Mouse (Mus musculus): ENCODE results near the gene Olfr1346. TPM values are rescaled to one million over a fixed set of nuclear protein-coding genes. Genes with fewer than 3 reads are reported as not detected.

Olfr1346 gene
- polyA plus RNA-seq (2014; fragmentation: Nextera tagmentation; extraction: Ambion mirVana) = not detected in 2 replicates

DNA sequence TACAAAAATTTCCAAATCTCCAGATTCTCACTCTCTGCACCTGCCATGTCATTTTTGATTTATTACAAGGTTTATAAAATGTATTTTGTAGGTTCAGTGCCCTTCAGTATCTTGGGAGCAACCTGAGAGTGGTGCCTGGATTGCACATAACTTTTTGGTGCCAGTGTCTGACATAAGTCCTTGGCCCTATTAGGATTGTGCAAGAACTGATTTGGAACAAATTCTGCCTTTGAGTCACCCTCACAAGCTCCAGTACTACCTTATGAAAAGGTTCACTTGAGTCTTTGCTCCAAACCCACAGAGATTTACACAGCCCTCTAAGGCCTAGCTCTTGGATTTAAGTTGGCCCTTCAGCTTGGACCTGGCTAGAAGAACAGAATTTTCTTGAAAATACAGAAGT lies at the start of gene Olfr1346:
Olfr1346 (plus strand) TSS at position 151 of the 400 bp plus-strand sequence.
- H3K4me3 ChIP-seq (ENCODE audit: low read depth, low read length) = no peak within 1 kb of the TSS
- H3K36me3 ChIP-seq (ENCODE audit: control insufficient read depth, insufficient read depth, low read length) = no peaks in the 10 kb centered on the region
- DNase-seq (ENCODE audit: low spot score, missing footprints) = no peak
- no peak for ATAC-seq (ENCODE audit: low FRiP score)
- H3K4me1 ChIP-seq (ENCODE audit: control insufficient read depth, insufficient read depth, low read length) = no peaks in the 10 kb centered on the region
- no peaks in the 10 kb centered on the region; the same call in 1 of the 2 replicates for H3K9me3 ChIP-seq (ENCODE audit: control insufficient read depth, low read length)
- no peaks in the 10 kb centered on the region for H3K27me3 ChIP-seq (ENCODE audit: control insufficient read depth, insufficient read depth, low read length)
- H3K4me2 ChIP-seq = no peak within 1 kb of the TSS
- no peak within 1 kb of the TSS for H3K9ac ChIP-seq (ENCODE audit: low read length)
- H3K27ac ChIP-seq (ENCODE audit: low read depth, low read length) = no peak within 1 kb of the TSS

DNA sequence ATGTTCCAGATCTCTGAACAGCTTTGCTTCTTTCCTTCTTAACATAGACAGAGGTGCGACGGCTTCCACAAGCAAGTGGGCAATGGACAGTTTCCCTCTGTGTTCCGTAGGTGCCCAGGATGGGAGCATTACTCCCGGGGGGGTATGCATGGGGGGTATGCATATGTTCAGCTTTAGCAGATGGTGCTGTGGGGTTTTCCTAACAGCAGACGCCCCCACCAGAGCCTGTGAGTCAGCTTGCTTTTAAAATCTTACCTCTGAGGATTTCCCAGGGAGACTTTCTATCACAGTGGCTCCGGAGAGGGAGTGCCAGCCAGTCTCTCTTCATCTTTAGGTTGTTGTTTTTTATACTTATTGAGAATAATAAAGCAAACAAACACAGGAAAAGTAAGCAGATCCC lies 47.0 kb upstream of the Olfr1346 start:
- Histone ChIP-seq H3K9me3 (ENCODE audit: control insufficient read depth, low read length) (no peaks in the 10 kb centered on the region; the same call in 1 of the 2 replicates), H3K27ac (ENCODE audit: low read depth, low read length) (no peak overlapping the region), H3K9ac (ENCODE audit: low read length) (no peak overlapping the region), H3K27me3 (ENCODE audit: control insufficient read depth, insufficient read depth, low read length) (no peaks in the 10 kb centered on the region), H3K4me3 (ENCODE audit: low read depth, low read length) (no peak overlapping the region), H3K4me2 (no peak overlapping the region), H3K36me3 (ENCODE audit: control insufficient read depth, insufficient read depth, low read length) (no peaks in the 10 kb centered on the region), H3K4me1 (ENCODE audit: control insufficient read depth, insufficient read depth, low read length) (no peaks in the 10 kb centered on the region)
- 81% methylated on average over 6 of the region's 6 CpGs for WGBS
- ATAC-seq (ENCODE audit: low FRiP score) (no peak), DNase-seq (ENCODE audit: low spot score, missing footprints) (no peak)

GRCm38 (mm10) chr7:6429381-6429780 lies 37.5 kb upstream of the Olfr1346 start:
- Histone ChIP-seq H3K4me3 (ENCODE audit: low read depth, low read length) (no peak overlapping the region), H3K27me3 (ENCODE audit: control insufficient read depth, insufficient read depth, low read length) (no peaks in the 10 kb centered on the region), H3K36me3 (ENCODE audit: control insufficient read depth, insufficient read depth, low read length) (no peaks in the 10 kb centered on the region), H3K9ac (ENCODE audit: low read length) (no peak overlapping the region), H3K9me3 (ENCODE audit: control insufficient read depth, low read length) (peaks cover 5% of the 10 kb centered on the region; the same call in 1 of the 2 replicates), H3K4me2 (no peak overlapping the region), H3K4me1 (ENCODE audit: control insufficient read depth, insufficient read depth, low read length) (peaks cover 1% of the 10 kb centered on the region; the same call in 1 of the 2 replicates), H3K27ac (ENCODE audit: low read depth, low read length) (no peak overlapping the region)
- ATAC-seq (ENCODE audit: low FRiP score) (no peak), DNase-seq (ENCODE audit: low spot score, missing footprints) (no peak)
- 88% methylated on average over 3 of the region's 3 CpGs for WGBS

DNA sequence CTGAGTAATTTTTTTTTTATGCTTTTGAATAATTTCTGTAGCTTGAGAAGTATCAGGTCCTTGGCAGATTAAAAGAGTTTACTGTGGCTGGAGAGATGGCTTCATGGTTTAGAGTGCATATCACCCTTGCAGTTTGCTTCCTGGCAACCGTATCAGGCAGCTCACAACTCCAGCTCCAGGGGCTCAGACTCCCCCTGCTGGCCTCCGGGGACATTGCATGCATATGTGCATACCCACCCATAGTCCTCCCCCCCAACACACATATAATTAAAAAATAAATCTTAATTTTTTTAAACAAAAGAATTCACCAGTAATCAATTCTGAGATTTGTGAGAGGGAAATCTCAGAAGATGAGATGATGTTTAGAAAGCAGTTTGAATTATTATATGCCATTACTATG lies 36.6 kb upstream of the Olfr1346 start:
- peaks cover 5% of the 10 kb centered on the region; the same call in 1 of the 2 replicates for H3K9me3 ChIP-seq (ENCODE audit: control insufficient read depth, low read length)
- H3K9ac ChIP-seq (ENCODE audit: low read length) = no peak overlapping the region
- H3K4me1 ChIP-seq (ENCODE audit: control insufficient read depth, insufficient read depth, low read length) = peaks cover 5% of the 10 kb centered on the region; the same call in 1 of the 2 replicates
- no peak overlapping the region for H3K4me3 ChIP-seq (ENCODE audit: low read depth, low read length)
- peak; percentile 87 for DNase-seq (ENCODE audit: low spot score, missing footprints)
- ATAC-seq (ENCODE audit: low FRiP score) = no peak
- 58% methylated on average over 2 of the region's 2 CpGs for WGBS
- no peaks in the 10 kb centered on the region for H3K36me3 ChIP-seq (ENCODE audit: control insufficient read depth, insufficient read depth, low read length)
- no peak overlapping the region for H3K27ac ChIP-seq (ENCODE audit: low read depth, low read length)
- H3K4me2 ChIP-seq = no peak overlapping the region
- H3K27me3 ChIP-seq (ENCODE audit: control insufficient read depth, insufficient read depth, low read length) = no peaks in the 10 kb centered on the region

- no peak within 1 kb of the TSS for H3K27ac ChIP-seq (ENCODE audit: low read depth, low read length)
- ATAC-seq (ENCODE audit: low FRiP score) = no peak
Measured at GRCm38 (mm10) chr7:6438388-6438787, 28.5 kb upstream of the Olfr1346 start, which contains the start of gene Olfr1344. Olfr1344 (plus strand) TSS chr7:6438688.

GRCm38 (mm10) chr7:6441173-6441572 lies 25.7 kb upstream of the Olfr1346 start:
- WGBS = 53% methylated on average over 2 of the region's 2 CpGs
- Histone ChIP-seq H3K9ac (ENCODE audit: low read length) (no peak overlapping the region), H3K4me2 (no peak overlapping the region), H3K27ac (ENCODE audit: low read depth, low read length) (no peak overlapping the region), H3K4me3 (ENCODE audit: low read depth, low read length) (no peak overlapping the region), H3K36me3 (ENCODE audit: control insufficient read depth, insufficient read depth, low read length) (no peaks in the 10 kb centered on the region), H3K4me1 (ENCODE audit: control insufficient read depth, insufficient read depth, low read length) (no peaks in the 10 kb centered on the region), H3K9me3 (ENCODE audit: control insufficient read depth, low read length) (no peaks in the 10 kb centered on the region), H3K27me3 (ENCODE audit: control insufficient read depth, insufficient read depth, low read length) (no peaks in the 10 kb centered on the region)
- DNase-seq (ENCODE audit: low spot score, missing footprints) (no peak), ATAC-seq (ENCODE audit: low FRiP score) (no peak)

More at GRCm38 (mm10) chr7:6438388-6438787, 28.5 kb upstream of the Olfr1346 start, which contains the start of gene Olfr1344:
- Histone ChIP-seq H3K27me3 (ENCODE audit: control insufficient read depth, insufficient read depth, low read length) (no peaks in the 10 kb centered on the region), H3K9me3 (ENCODE audit: control insufficient read depth, low read length) (no peaks in the 10 kb centered on the region), H3K4me2 (no peak within 1 kb of the TSS), H3K4me1 (ENCODE audit: control insufficient read depth, insufficient read depth, low read length) (peaks cover 8% of the 10 kb centered on the region; the same call in 1 of the 2 replicates), H3K36me3 (ENCODE audit: control insufficient read depth, insufficient read depth, low read length) (no peaks in the 10 kb centered on the region), H3K4me3 (ENCODE audit: low read depth, low read length) (no peak within 1 kb of the TSS), H3K9ac (ENCODE audit: low read length) (no peak within 1 kb of the TSS)
- 86% methylated on average over 3 of the region's 3 CpGs for WGBS
- no peak for DNase-seq (ENCODE audit: low spot score, missing footprints)

DNA sequence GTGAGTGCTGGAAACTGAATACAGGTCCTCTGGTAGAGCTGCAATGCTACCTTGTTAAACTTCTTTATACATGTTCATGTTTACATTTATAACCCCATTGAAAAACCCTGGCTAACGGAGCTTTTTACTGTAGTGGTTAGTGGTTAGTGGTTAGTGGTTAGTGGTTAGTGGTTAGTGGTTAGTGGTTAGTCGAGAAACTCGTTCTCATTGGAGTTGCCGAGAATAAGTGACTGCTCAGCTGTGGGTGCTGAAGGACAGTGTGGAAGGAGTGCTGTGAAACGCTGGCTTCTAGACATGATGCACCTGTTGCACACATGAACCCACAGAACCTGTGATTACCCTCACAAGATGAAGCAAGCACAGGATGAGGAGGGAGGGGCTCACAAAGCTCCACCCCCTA lies 19.1 kb upstream of the Olfr1346 start:
- WGBS = 90% methylated on average over 5 of the region's 5 CpGs
- no peak overlapping the region for H3K27ac ChIP-seq (ENCODE audit: low read depth, low read length)
- no peak overlapping the region for H3K4me3 ChIP-seq (ENCODE audit: low read depth, low read length)
- no peak for ATAC-seq (ENCODE audit: low FRiP score)
- H3K4me2 ChIP-seq = no peak overlapping the region
- H3K9me3 ChIP-seq (ENCODE audit: control insufficient read depth, low read length) = no peaks in the 10 kb centered on the region; the same call in 1 of the 2 replicates
- H3K36me3 ChIP-seq (ENCODE audit: control insufficient read depth, insufficient read depth, low read length) = no peaks in the 10 kb centered on the region
- H3K9ac ChIP-seq (ENCODE audit: low read length) = no peak overlapping the region
- H3K4me1 ChIP-seq (ENCODE audit: control insufficient read depth, insufficient read depth, low read length) = no peaks in the 10 kb centered on the region
- H3K27me3 ChIP-seq (ENCODE audit: control insufficient read depth, insufficient read depth, low read length) = no peaks in the 10 kb centered on the region
- no peak for DNase-seq (ENCODE audit: low spot score, missing footprints)

DNA sequence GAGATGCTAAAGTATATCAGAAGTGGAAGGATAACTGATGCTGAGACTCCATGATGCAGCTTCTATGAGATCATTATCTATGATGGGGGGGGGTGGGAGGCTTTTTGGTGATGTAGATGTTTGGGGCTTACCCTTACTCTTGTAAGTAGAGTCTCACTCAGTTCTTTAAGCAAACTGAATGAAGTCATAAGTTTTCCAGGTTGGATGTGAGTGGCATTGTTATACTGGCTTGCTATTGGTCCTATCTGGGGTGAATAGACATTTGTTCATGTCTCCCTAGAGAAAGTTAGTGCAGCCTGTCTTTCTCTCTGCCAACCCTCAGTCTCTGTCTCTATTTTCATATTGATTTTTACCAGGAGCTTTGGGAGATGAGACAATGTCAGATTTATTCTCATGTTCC lies 11.0 kb upstream of the Olfr1346 start, which contains the start of gene Olfr1336:
Olfr1336 (plus strand) TSS at position 301 of the 400 bp plus-strand sequence.
- H3K9me3 ChIP-seq (ENCODE audit: control insufficient read depth, low read length) = no peaks in the 10 kb centered on the region; the same call in 1 of the 2 replicates
- no peaks in the 10 kb centered on the region for H3K36me3 ChIP-seq (ENCODE audit: control insufficient read depth, insufficient read depth, low read length)
- H3K9ac ChIP-seq (ENCODE audit: low read length) = no peak within 1 kb of the TSS
- H3K4me2 ChIP-seq = no peak within 1 kb of the TSS
- DNase-seq (ENCODE audit: low spot score, missing footprints) (no peak), ATAC-seq (ENCODE audit: low FRiP score) (no peak)
- H3K27me3 ChIP-seq (ENCODE audit: control insufficient read depth, insufficient read depth, low read length) = no peaks in the 10 kb centered on the region
- H3K27ac ChIP-seq (ENCODE audit: low read depth, low read length) = no peak within 1 kb of the TSS
- no peaks in the 10 kb centered on the region for H3K4me1 ChIP-seq (ENCODE audit: control insufficient read depth, insufficient read depth, low read length)
- H3K4me3 ChIP-seq (ENCODE audit: low read depth, low read length) = no peak within 1 kb of the TSS

DNA sequence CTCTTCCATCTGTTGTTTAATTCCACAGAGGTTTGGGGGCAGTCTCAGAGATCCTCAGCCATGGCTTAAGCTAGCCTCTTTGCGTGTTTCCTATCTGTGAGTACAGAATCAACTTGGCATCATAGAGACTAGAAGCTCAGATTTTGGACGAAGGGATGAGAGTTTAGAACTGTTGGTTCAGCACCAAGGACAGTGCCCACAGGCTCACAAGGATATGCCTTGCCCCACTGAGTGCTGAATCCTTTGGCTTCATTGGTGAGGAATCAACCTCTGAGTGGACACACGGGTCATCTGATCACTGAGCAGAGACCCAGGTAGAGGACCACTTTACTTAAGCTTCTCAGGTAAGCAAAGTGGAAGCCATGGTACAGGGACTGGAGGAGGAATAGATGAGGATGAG lies 10.5 kb upstream of the Olfr1346 start:
- Histone ChIP-seq H3K4me1 (ENCODE audit: control insufficient read depth, insufficient read depth, low read length) (no peaks in the 10 kb centered on the region), H3K4me2 (no peak overlapping the region), H3K27me3 (ENCODE audit: control insufficient read depth, insufficient read depth, low read length) (no peaks in the 10 kb centered on the region), H3K27ac (ENCODE audit: low read depth, low read length) (no peak overlapping the region), H3K9me3 (ENCODE audit: control insufficient read depth, low read length) (no peaks in the 10 kb centered on the region; the same call in 1 of the 2 replicates), H3K4me3 (ENCODE audit: low read depth, low read length) (no peak overlapping the region), H3K36me3 (ENCODE audit: control insufficient read depth, insufficient read depth, low read length) (no peaks in the 10 kb centered on the region), H3K9ac (ENCODE audit: low read length) (no peak overlapping the region)
- 46% methylated on average over 3 of the region's 3 CpGs for WGBS
- no peak for DNase-seq (ENCODE audit: low spot score, missing footprints)
- no peak for ATAC-seq (ENCODE audit: low FRiP score)

All from midbrain, embryonic 11.5 days (tissue).